Mouse (Mus musculus) mature B cell (primary cell): ENCODE measurements around the gene Ccna2.
"Not testable (repeated sequence)": the region's sequence is repeated elsewhere in the genome, so short reads cannot be mapped to it uniquely, and the experiment has no call there.

Experiments
- in situ Hi-C: fragments of 300-500 bp; cut with MboI; formaldehyde crosslinking; loops from 2 replicates; pipeline ENCODE4 v1.14.3; 2019

The Ccna2 gene

GRCm38 (mm10) chr3:36571827-36572378 lies at the start of gene Ccna2:
TSS of gene Ccna2 (minus strand) at chr3:36572150.
- in situ Hi-C loops = no loop called here

GRCm38 (mm10) chr3:36618181-36618580 lies 46.2 kb upstream of the Ccna2 start:
- in situ Hi-C loops = no loop called here

- in situ Hi-C loops = no loop called here
Measured at GRCm38 (mm10) chr3:36613908-36614255, 41.9 kb upstream of the Ccna2 start.

GRCm38 (mm10) chr3:36613202-36613907 lies 41.4 kb upstream of the Ccna2 start, which contains the start of gene Bbs7:
TSS of gene Bbs7 (minus strand) at chr3:36613477.
- in situ Hi-C loops = no loop called here

GRCm38 (mm10) chr3:36612687-36613086 lies 40.7 kb upstream of the Ccna2 start:
- in situ Hi-C loops = no loop called here

GRCm38 (mm10) chr3:36605894-36606783 lies 34.2 kb upstream of the Ccna2 start:
- in situ Hi-C loops = no loop called here

- in situ Hi-C loops = not testable (repeated sequence)
Measured at GRCm38 (mm10) chr3:36599773-36600172, 27.8 kb upstream of the Ccna2 start.

- in situ Hi-C loops = no loop called here
Measured at GRCm38 (mm10) chr3:36598811-36599210, 26.9 kb upstream of the Ccna2 start.

GRCm38 (mm10) chr3:36571361-36571826 lies 556 bp downstream of the Ccna2 start:
- in situ Hi-C loops = no loop called here

- in situ Hi-C loops = no loop called here
Measured at GRCm38 (mm10) chr3:36569836-36570235, 2.1 kb downstream of the Ccna2 start.

GRCm38 (mm10) chr3:36563666-36564065 lies 8.3 kb downstream of the Ccna2 start:
- in situ Hi-C loops = no loop called here

- in situ Hi-C loops = no loop called here
Measured at GRCm38 (mm10) chr3:36559606-36560005, 12.3 kb downstream of the Ccna2 start.

GRCm38 (mm10) chr3:36557601-36558000 lies 14.3 kb downstream of the Ccna2 start:
- in situ Hi-C loops = no loop called here

- in situ Hi-C loops = no loop called here
Measured at GRCm38 (mm10) chr3:36552406-36553047, 19.4 kb downstream of the Ccna2 start, which contains the start of gene Exosc9. TSS of gene Exosc9 (plus strand) at chr3:36552606.

GRCm38 (mm10) chr3:36551851-36552384 lies 20.0 kb downstream of the Ccna2 start:
- in situ Hi-C loops = no loop called here

- in situ Hi-C loops = no loop called here
Measured at GRCm38 (mm10) chr3:36551343-36551742, 20.6 kb downstream of the Ccna2 start.

- in situ Hi-C loops = no loop called here
Measured at GRCm38 (mm10) chr3:36544961-36545360, 27.0 kb downstream of the Ccna2 start.

GRCm38 (mm10) chr3:36541399-36541798 lies 30.6 kb downstream of the Ccna2 start:
- in situ Hi-C loops = no loop called here

GRCm38 (mm10) chr3:36540756-36541155 lies 31.2 kb downstream of the Ccna2 start:
- in situ Hi-C loops = no loop called here

GRCm38 (mm10) chr3:36537701-36538470 lies 34.1 kb downstream of the Ccna2 start:
- in situ Hi-C loops = no loop called here

- in situ Hi-C loops = no loop called here
Measured at GRCm38 (mm10) chr3:36536041-36536440, 35.9 kb downstream of the Ccna2 start.
